ENCODE assay signal across 25 mouse cellular contexts in the genomic region with DNA sequence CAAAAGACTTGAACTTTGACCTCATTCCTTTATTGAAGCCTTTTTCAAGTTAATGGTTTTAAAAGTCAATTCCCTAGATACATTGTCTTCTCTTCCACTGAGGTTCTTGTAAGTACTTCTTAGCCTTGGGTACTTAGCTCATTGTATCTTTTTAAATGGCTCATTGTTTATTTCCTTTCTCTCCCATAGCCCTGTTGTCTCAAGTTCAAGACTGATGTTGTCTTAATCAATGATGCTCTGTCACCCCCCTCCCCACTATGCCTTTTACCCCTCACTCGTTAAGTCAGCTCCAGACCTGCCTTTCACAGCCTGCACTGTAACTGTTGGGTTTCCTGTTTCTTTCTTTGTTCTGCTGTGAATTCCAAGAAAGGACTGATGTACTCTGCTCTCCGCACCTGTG.
"Had no signal": no experiment of that assay in that cellular context is flagged by ENCODE, and none has a peak within 500 bp of the region (broad histone marks: within the 10 kb centered on the region; RNA-seq: fewer than 3 reads in every experiment).

No protein-coding gene starts in this region.

- H3K9ac ChIP-seq: heart, embryonic 13.5 days; heart, embryonic 15.5 days; hindbrain, embryonic 13.5 days; hindbrain, embryonic 15.5 days; kidney, embryonic 15.5 days; limb, embryonic 13.5 days; limb, embryonic 15.5 days; liver, embryonic 12.5 days; liver, embryonic 14.5 days had no signal

- H3K4me1 ChIP-seq: heart, embryonic 15.5 days; kidney, embryonic 15.5 days; limb, embryonic 15.5 days; liver, embryonic 12.5 days had no signal

- H3K9me3 ChIP-seq: heart, embryonic 13.5 days; heart, embryonic 15.5 days; hindbrain, embryonic 13.5 days; hindbrain, embryonic 15.5 days; kidney, embryonic 15.5 days; limb, embryonic 13.5 days; limb, embryonic 15.5 days; liver, embryonic 12.5 days had no signal

- H3K27ac ChIP-seq: heart, adult 2 months; heart, embryonic 13.5 days; heart, embryonic 15.5 days; hindbrain, embryonic 13.5 days; hindbrain, embryonic 15.5 days; hindbrain, postnatal 0 days; kidney, embryonic 15.5 days; kidney, postnatal 0 days; limb, embryonic 13.5 days; limb, embryonic 15.5 days; liver, embryonic 12.5 days; liver, embryonic 14.5 days had no signal

- DNase-seq: gastrocnemius, postnatal 14 days; gastrocnemius, postnatal 36 days; heart, adult 11 months; heart, adult 2 months; heart, postnatal 14 days; heart, postnatal 36 days; kidney, adult 11 months; kidney, adult 2 months; kidney, adult 9 months; kidney, postnatal 14 days; kidney, postnatal 36 days; layer of hippocampus, adult 9-11 months; layer of hippocampus, postnatal 36 days; left cerebral cortex, postnatal 4 days had no signal

- H3K36me3 ChIP-seq: heart, embryonic 13.5 days; heart, embryonic 15.5 days; hindbrain, embryonic 13.5 days; hindbrain, embryonic 15.5 days; kidney, embryonic 15.5 days; limb, embryonic 13.5 days; limb, embryonic 15.5 days; liver, embryonic 12.5 days had no signal

- H3K4me3 ChIP-seq: heart, adult 2 months; heart, embryonic 13.5 days; heart, embryonic 15.5 days; hindbrain, embryonic 13.5 days; hindbrain, embryonic 15.5 days; kidney, embryonic 15.5 days; limb, embryonic 13.5 days; limb, embryonic 15.5 days; liver, embryonic 12.5 days had no signal
